Mouse (Mus musculus): Measurements from ENCODE around the gene Mgll. TPM values are rescaled to one million over a fixed set of nuclear protein-coding genes. Genes with fewer than 3 reads are reported as not detected.

Mgll gene
- polyA plus RNA-seq, 1 experiment from 2014 or later: 6.2 TPM

GRCm38 (mm10) chr6:88865704-88866103, 141.5 kb downstream of the Mgll start:
- Histone ChIP-seq H3K4me3 (no peak overlapping the region), H3K27me3 (replicated peaks; ENCODE audit: low read depth, poor library complexity, severe bottlenecking) (no peaks in the 10 kb centered on the region), H3K4me1 (no peaks in the 10 kb centered on the region), H3K36me3 (replicated peaks) (peaks cover 38% of the 10 kb centered on the region), H3K27ac (replicated peaks) (no peak overlapping the region), H3K9me3 (no peaks in the 10 kb centered on the region)
- WGBS: 80% methylated on average over 7 of the region's 7 CpGs
- DNase-seq (ENCODE audit: low spot score): no peak

- no peak for DNase-seq (ENCODE audit: low spot score)
- Histone ChIP-seq H3K9me3 (no peaks in the 10 kb centered on the region), H3K4me1 (peaks cover 24% of the 10 kb centered on the region), H3K27ac (replicated peaks) (no peak overlapping the region), H3K4me3 (no peak overlapping the region), H3K27me3 (replicated peaks; ENCODE audit: low read depth, poor library complexity, severe bottlenecking) (peaks cover 21% of the 10 kb centered on the region), H3K36me3 (replicated peaks) (peaks cover 7% of the 10 kb centered on the region; the same call in 1 of the 2 replicates)
- 87% methylated on average over 7 of the region's 7 CpGs for WGBS
Measured at GRCm38 (mm10) chr6:88869459-88869858, 145.2 kb downstream of the Mgll start.

- H3K4me3 ChIP-seq: no peak overlapping the region
- no peaks in the 10 kb centered on the region for H3K36me3 ChIP-seq (replicated peaks)
- no peak for DNase-seq (ENCODE audit: low spot score)
- no peak overlapping the region for H3K27ac ChIP-seq (replicated peaks)
- no peaks in the 10 kb centered on the region for H3K9me3 ChIP-seq
- peaks cover 31% of the 10 kb centered on the region for H3K4me1 ChIP-seq
- H3K27me3 ChIP-seq (replicated peaks; ENCODE audit: low read depth, poor library complexity, severe bottlenecking): peaks cover 30% of the 10 kb centered on the region
- WGBS: 75% methylated on average over 4 of the region's 4 CpGs
Measured at GRCm38 (mm10) chr6:88870594-88870993, 146.4 kb downstream of the Mgll start.

GRCm38 (mm10) chr6:88871546-88871945, 147.3 kb downstream of the Mgll start:
- H3K27ac ChIP-seq (replicated peaks): no peak overlapping the region
- H3K4me1 ChIP-seq: peaks cover 31% of the 10 kb centered on the region
- no peaks in the 10 kb centered on the region for H3K9me3 ChIP-seq
- no peak for DNase-seq (ENCODE audit: low spot score)
- H3K36me3 ChIP-seq (replicated peaks): no peaks in the 10 kb centered on the region
- no peak overlapping the region for H3K4me3 ChIP-seq
- WGBS: 60% methylated on average over 8 of the region's 8 CpGs
- H3K27me3 ChIP-seq (replicated peaks; ENCODE audit: low read depth, poor library complexity, severe bottlenecking): peaks cover 38% of the 10 kb centered on the region

- Histone ChIP-seq H3K4me1 (peaks cover 31% of the 10 kb centered on the region), H3K27me3 (replicated peaks; ENCODE audit: low read depth, poor library complexity, severe bottlenecking) (peaks cover 38% of the 10 kb centered on the region), H3K4me3 (peak overlapping the region; percentile 84), H3K27ac (replicated peaks) (0 out of 2 replicates have a peak overlapping the region, but pooled peaks have one; percentile 6), H3K36me3 (replicated peaks) (no peaks in the 10 kb centered on the region), H3K9me3 (no peaks in the 10 kb centered on the region)
- WGBS: 37% methylated on average over 7 of the region's 7 CpGs
- DNase-seq (ENCODE audit: low spot score): peak; percentile 17
Measured at GRCm38 (mm10) chr6:88872811-88873210, 148.6 kb downstream of the Mgll start.

- H3K27ac ChIP-seq (replicated peaks): peak overlapping the region; percentile 88
- H3K4me1 ChIP-seq: peaks cover 31% of the 10 kb centered on the region
- H3K4me3 ChIP-seq: peak overlapping the region; percentile 84
- H3K36me3 ChIP-seq (replicated peaks): peaks cover 9% of the 10 kb centered on the region; the same call in 1 of the 2 replicates
- H3K27me3 ChIP-seq (replicated peaks; ENCODE audit: low read depth, poor library complexity, severe bottlenecking): peaks cover 38% of the 10 kb centered on the region
- no peaks in the 10 kb centered on the region for H3K9me3 ChIP-seq
- WGBS: 6% methylated on average over 74 of the region's 74 CpGs
- peak; percentile 57 for DNase-seq (ENCODE audit: low spot score)
Measured at GRCm38 (mm10) chr6:88873965-88874867, 150.0 kb downstream of the Mgll start.

GRCm38 (mm10) chr6:88874868-88875508, 150.8 kb downstream of the Mgll start, which contains the start of gene Podxl2:
Gene Podxl2 (minus strand): TSS chr6:88875044.
- Histone ChIP-seq H3K27me3 (replicated peaks; ENCODE audit: low read depth, poor library complexity, severe bottlenecking) (peaks cover 38% of the 10 kb centered on the region), H3K4me1 (peaks cover 31% of the 10 kb centered on the region), H3K9me3 (no peaks in the 10 kb centered on the region), H3K4me3 (peak within 1 kb of the TSS; percentile 84), H3K27ac (replicated peaks) (peak within 1 kb of the TSS; percentile 88), H3K36me3 (replicated peaks) (peaks cover 11% of the 10 kb centered on the region; the same call in 1 of the 2 replicates)
- DNase-seq (ENCODE audit: low spot score): peak; percentile 90
- 11% methylated on average over 63 of the region's 63 CpGs for WGBS

Other genes starting within 250 kb of the Mgll start
- gene Sec61a1, start 205.5 kb upstream of the Mgll start, polyA plus RNA-seq (2016; fragmentation: Nextera tagmentation; extraction: Ambion mirVana): 211 and 222 TPM in 2 replicates
- 0.24 TPM in 1 of 2 replicates, not detected in the other for gene Kbtbd12, start 86.5 kb upstream of the Mgll start, polyA plus RNA-seq (2016; fragmentation: Nextera tagmentation; extraction: Ambion mirVana)
- gene Abtb1, start 117.6 kb downstream of the Mgll start, polyA plus RNA-seq (2016; fragmentation: Nextera tagmentation; extraction: Ambion mirVana): 25.2 and 26.4 TPM in 2 replicates
- gene Podxl2, start 150.6 kb downstream of the Mgll start, polyA plus RNA-seq (2016; fragmentation: Nextera tagmentation; extraction: Ambion mirVana): 52.1 and 56.3 TPM in 2 replicates
- 262 and 280 TPM in 2 replicates for gene Mcm2, start 174.4 kb downstream of the Mgll start, polyA plus RNA-seq (2016; fragmentation: Nextera tagmentation; extraction: Ambion mirVana)
- 54.4 and 56.7 TPM in 2 replicates for gene Tpra1, start 177.8 kb downstream of the Mgll start, polyA plus RNA-seq (2016; fragmentation: Nextera tagmentation; extraction: Ambion mirVana)

All from embryonic facial prominence, embryonic 10.5 days (tissue).